In the genomic region with DNA sequence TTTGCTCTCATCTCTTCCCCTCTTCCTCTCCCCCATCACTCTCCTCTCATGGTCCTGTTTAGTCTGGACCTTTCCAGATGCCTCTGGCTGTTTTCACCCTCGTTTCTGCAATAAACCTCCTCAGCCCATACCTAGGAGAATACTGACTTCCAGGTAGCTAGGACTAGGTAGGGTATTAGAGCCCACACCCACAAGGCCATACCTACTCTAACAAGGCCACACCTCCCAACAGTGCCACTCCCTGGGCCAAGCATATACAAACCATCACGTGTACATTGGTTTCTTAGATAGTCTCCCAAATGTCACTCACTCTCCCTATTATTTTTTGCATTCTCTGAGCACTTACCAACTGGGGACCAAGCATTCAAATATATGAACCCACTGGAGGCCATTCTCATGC, we compare ENCODE assay signal across 28 mouse cellular contexts.
"Had no signal": no experiment of that assay in that cellular context is flagged by ENCODE, and none has a peak within 500 bp of the region (broad histone marks: within the 10 kb centered on the region; RNA-seq: fewer than 3 reads in every experiment).

No protein-coding gene starts in this region.

- H3K9ac ChIP-seq: embryonic facial prominence, embryonic 12.5 days; embryonic facial prominence, embryonic 13.5 days; embryonic facial prominence, embryonic 15.5 days; forebrain, embryonic 12.5 days; forebrain, embryonic 13.5 days; forebrain, embryonic 15.5 days; forebrain, postnatal 0 days had no signal

- H3K9me3 ChIP-seq: embryonic facial prominence, embryonic 10.5 days; embryonic facial prominence, embryonic 12.5 days; embryonic facial prominence, embryonic 13.5 days; embryonic facial prominence, embryonic 15.5 days; forebrain, embryonic 10.5 days; forebrain, embryonic 12.5 days; forebrain, embryonic 13.5 days; forebrain, embryonic 15.5 days had no signal

- ATAC-seq: forebrain, embryonic 13.5 days; forebrain, embryonic 14.5 days; forebrain, embryonic 15.5 days; forebrain, embryonic 16.5 days; forebrain, postnatal 0 days had no signal

- H3K27ac ChIP-seq: embryonic facial prominence, embryonic 10.5 days; embryonic facial prominence, embryonic 12.5 days; embryonic facial prominence, embryonic 13.5 days; embryonic facial prominence, embryonic 15.5 days; forebrain, embryonic 10.5 days; forebrain, embryonic 12.5 days; forebrain, embryonic 13.5 days; forebrain, embryonic 15.5 days; gastrocnemius, adult 2 months had no signal

- DNase-seq: cerebellum, adult 18-20 months; cerebellum, adult 2 months; cerebellum, adult 8-10 months; cerebellum, adult 9-10 months; cerebellum, adult 9-11 months; cerebellum, postnatal 10 days; cerebellum, postnatal 14 days; cerebellum, postnatal 25 days; cerebellum, postnatal 36 days; embryo, embryonic 11 days; forebrain, postnatal 0 days; gastrocnemius, adult 2 months; gastrocnemius, postnatal 10 days; gastrocnemius, postnatal 14 days; gastrocnemius, postnatal 25 days; gastrocnemius, postnatal 36 days; heart, adult 18-20 months had no signal

- H3K27me3 ChIP-seq: embryonic facial prominence, embryonic 12.5 days; embryonic facial prominence, embryonic 13.5 days; embryonic facial prominence, embryonic 15.5 days; forebrain, embryonic 12.5 days; forebrain, embryonic 13.5 days; forebrain, embryonic 15.5 days had no signal

- H3K4me1 ChIP-seq: embryonic facial prominence, embryonic 10.5 days; embryonic facial prominence, embryonic 12.5 days; embryonic facial prominence, embryonic 13.5 days; embryonic facial prominence, embryonic 15.5 days; forebrain, embryonic 12.5 days; forebrain, embryonic 13.5 days; forebrain, embryonic 15.5 days had no signal

- H3K4me2 ChIP-seq: embryonic facial prominence, embryonic 12.5 days; embryonic facial prominence, embryonic 13.5 days; embryonic facial prominence, embryonic 15.5 days; forebrain, embryonic 12.5 days; forebrain, embryonic 13.5 days; forebrain, embryonic 15.5 days had no signal

- H3K4me3 ChIP-seq: embryonic facial prominence, embryonic 10.5 days; embryonic facial prominence, embryonic 12.5 days; embryonic facial prominence, embryonic 13.5 days; embryonic facial prominence, embryonic 15.5 days; erythroblast, embryonic 14.5 days; forebrain, embryonic 10.5 days; forebrain, embryonic 12.5 days; forebrain, embryonic 13.5 days; forebrain, embryonic 15.5 days; gastrocnemius, adult 2 months had no signal

- H3K36me3 ChIP-seq: embryonic facial prominence, embryonic 10.5 days; embryonic facial prominence, embryonic 12.5 days; embryonic facial prominence, embryonic 13.5 days; embryonic facial prominence, embryonic 15.5 days; forebrain, embryonic 10.5 days; forebrain, embryonic 12.5 days; forebrain, embryonic 15.5 days had no signal
